Mouse (Mus musculus) lung, adult 2 months (tissue): Measurements from ENCODE around the gene Pcx.

Experiments used
- CTCF ChIP-seq: fragments of 200-500 bp; IDR thresholded peaks from 2 replicates; pipeline ENCODE4 v1.5.1; 2011; ENCODE audit warnings: mild to moderate bottlenecking, low read length, control low read depth; ENCODE audit not compliant: insufficient read depth
- POLR2A ChIP-seq: fragments of 200-500 bp; IDR thresholded peaks from 2 replicates; pipeline ENCODE4 v1.6.1; 2011; ENCODE audit warnings: low read depth, mild to moderate bottlenecking, control low read depth, low read length, borderline replicate concordance; ENCODE audit errors: extremely low read depth

GRCm38 (mm10) chr19:4624406-4625178, 114.3 kb downstream of the Pcx start:
- TF ChIP-seq CTCF = no peak
- TF ChIP-seq POLR2A = no peak
